Mouse (Mus musculus) forebrain, embryonic 14.5 days (tissue): Measurements from ENCODE around the gene Gla. TPM values are rescaled to one million over a fixed set of nuclear protein-coding genes. Genes with fewer than 3 reads are reported as not detected.
"Not testable (repeated sequence)": the region's sequence is repeated elsewhere in the genome, so short reads cannot be mapped to it uniquely, and the experiment has no call there.

ENCODE experiments used
- ATAC-seq: fragments of 200-750 bp; cut with Nextera tagmentation; 2 replicates; pipeline ENCODE4 v1.8.0; 2017; ENCODE audit warnings: mild to moderate bottlenecking, moderate library complexity
- DNase-seq: peaks from one replicate; pipeline ENCODE4 v3.0.0-alpha.2; 2015; ENCODE audit warnings: low spot score
- H3K27ac ChIP-seq: fragments of 300-500 bp; sonication (generic); 2 replicates; pipeline ENCODE4 v1.5.1; 2014; ENCODE audit warnings: low read depth, mild to moderate bottlenecking, control low read depth, low read length, moderate library complexity
- H3K27me3 ChIP-seq: fragments of 300-500 bp; sonication (generic); replicated peaks from 2 replicates; pipeline ENCODE4 v1.6.1; 2014; ENCODE audit warnings: low read length, control low read depth, mixed read lengths; ENCODE audit not compliant: control insufficient read depth, insufficient read depth
- H3K36me3 ChIP-seq: fragments of 300-500 bp; sonication (generic); 2 replicates; pipeline ENCODE4 v1.6.1; 2014; ENCODE audit warnings: low read length, control low read depth; ENCODE audit not compliant: control insufficient read depth, insufficient read depth
- H3K4me1 ChIP-seq: fragments of 300-500 bp; sonication (generic); 2 replicates; pipeline ENCODE4 v1.6.1; 2014; ENCODE audit warnings: antibody characterized with exemption, low read length, control low read depth; ENCODE audit not compliant: control insufficient read depth, insufficient read depth
- H3K4me2 ChIP-seq: fragments of 300-500 bp; sonication (generic); 2 replicates; pipeline ENCODE4 v1.6.1; 2014; ENCODE audit warnings: mild to moderate bottlenecking, control low read depth, low read length
- H3K4me3 ChIP-seq: fragments of 300-500 bp; sonication (generic); 2 replicates; pipeline ENCODE4 v1.5.1; 2014; ENCODE audit warnings: low read depth, low read length, control low read depth
- H3K9ac ChIP-seq: fragments of 300-500 bp; sonication (generic); 2 replicates; pipeline ENCODE4 v1.6.1; 2014; ENCODE audit warnings: mild to moderate bottlenecking, low read length, control low read depth, moderate library complexity
- H3K9me3 ChIP-seq: fragments of 300-500 bp; sonication (generic); replicated peaks from 2 replicates; pipeline ENCODE4 v1.6.1; 2016; ENCODE audit warnings: low read length, control low read depth, mixed read lengths; ENCODE audit not compliant: control insufficient read depth
- WGBS: fragments of 180-500 bp; shearing (Covaris S2); extraction: QIAGEN DNeasy Blood & Tissue Kit; methylation state at CpG from one replicate; pipeline ENCODE4 v1.1.7; 2014; 5-methylcytosine and 5-hydroxymethylcytosine counted together
- polyA plus RNA-seq: library from polyadenylated mRNA; unstranded; fragments of >200 nt; fragmentation: Nextera tagmentation; extraction: Ambion mirVana; gene quantifications from 2 replicates; pipeline ENCODE4 v1.2.1, GENCODE M21; 2014

Gene Gla
- polyA plus RNA-seq, 1 experiment from 2014 or later: 3.0 TPM

GRCm38 (mm10) chrX:134541955-134542308 is 59.0 kb downstream of the Gla start:
- ATAC-seq (no peak; the same call in 1 of the 2 replicates), DNase-seq (peak; percentile 44)
- no peaks in the 10 kb centered on the region for H3K4me1 ChIP-seq
- H3K4me3 ChIP-seq: peak overlapping the region; percentile 43
- WGBS: 35% methylated on average over 6 of the region's 6 CpGs
- no peaks in the 10 kb centered on the region for H3K27me3 ChIP-seq
- no peaks in the 10 kb centered on the region for H3K36me3 ChIP-seq
- H3K9ac ChIP-seq: peak overlapping the region; percentile 56
- H3K9me3 ChIP-seq: no peaks in the 10 kb centered on the region
- H3K4me2 ChIP-seq: peak overlapping the region; percentile 43
- H3K27ac ChIP-seq: no peak overlapping the region

- WGBS: 34% methylated on average over 44 of the region's 61 CpGs
- H3K4me1 ChIP-seq: no peaks in the 10 kb centered on the region
- peak; percentile 96 for ATAC-seq
Observed at GRCm38 (mm10) chrX:134541145-134541954, 59.6 kb downstream of the Gla start, which contains the start of gene Timm8a1. TSS of gene Timm8a1 (minus strand) at chrX:134541865.

GRCm38 (mm10) chrX:134540414-134541135 is 60.4 kb downstream of the Gla start:
- peak; percentile 22 for DNase-seq
- H3K36me3 ChIP-seq: 0 out of 2 replicates have a peak, but pooled peaks cover 3% of the 10 kb centered on the region
- WGBS: 27% methylated on average over 12 of the region's 12 CpGs

More at GRCm38 (mm10) chrX:134541145-134541954, 59.6 kb downstream of the Gla start, which contains the start of gene Timm8a1:
- Histone ChIP-seq H3K27ac (no peak within 1 kb of the TSS; the same call in 1 of the 2 replicates), H3K36me3 (0 out of 2 replicates have a peak, but pooled peaks cover 3% of the 10 kb centered on the region), H3K27me3 (no peaks in the 10 kb centered on the region), H3K9me3 (no peaks in the 10 kb centered on the region), H3K4me2 (peak within 1 kb of the TSS; percentile 57), H3K9ac (peak within 1 kb of the TSS; percentile 56), H3K4me3 (peak within 1 kb of the TSS; percentile 43)
- DNase-seq: peak; percentile 54

GRCm38 (mm10) chrX:134539795-134540194 is 61.1 kb downstream of the Gla start:
- not testable (repeated sequence) for H3K27ac ChIP-seq, H3K36me3 ChIP-seq, H3K4me3 ChIP-seq, ATAC-seq, H3K4me2 ChIP-seq, H3K4me1 ChIP-seq, DNase-seq, H3K27me3 ChIP-seq, H3K9ac ChIP-seq, H3K9me3 ChIP-seq
- WGBS: 88% methylated on average over 10 of the region's 10 CpGs

More at GRCm38 (mm10) chrX:134540414-134541135, 60.4 kb downstream of the Gla start:
- Histone ChIP-seq H3K27ac (no peak overlapping the region; the same call in 1 of the 2 replicates), H3K4me1 (no peaks in the 10 kb centered on the region), H3K9me3 (no peaks in the 10 kb centered on the region), H3K9ac (peak overlapping the region; percentile 56), H3K4me3 (peak overlapping the region; percentile 43), H3K27me3 (no peaks in the 10 kb centered on the region), H3K4me2 (peak overlapping the region; percentile 57)
- ATAC-seq: no peak

Other genes with a start within 250 kb of the Gla start
- gene Drp2, start 196.6 kb downstream of the Gla start, polyA plus RNA-seq: 12.8 and 16.6 TPM in 2 replicates
- 0.09 TPM in 1 of 2 replicates, not detected in the other for gene Taf7l, start 124.6 kb downstream of the Gla start, polyA plus RNA-seq
- 53.8 and 55.2 TPM in 2 replicates for gene Timm8a1, start 59.3 kb downstream of the Gla start, polyA plus RNA-seq
- 0.28 and 0.31 TPM in 2 replicates for gene Btk, start 17.6 kb downstream of the Gla start, polyA plus RNA-seq
- 236 and 310 TPM in 2 replicates for gene Rpl36a, start 15.5 kb downstream of the Gla start, polyA plus RNA-seq
- gene Hnrnph2, start 54 bp upstream of the Gla start, polyA plus RNA-seq: 108 and 109 TPM in 2 replicates
- 6.0 and 6.2 TPM in 2 replicates for gene Armcx4, start 85.4 kb upstream of the Gla start, polyA plus RNA-seq
- gene Armcx1, start 116.8 kb upstream of the Gla start, polyA plus RNA-seq: 37.0 and 53.3 TPM in 2 replicates
- 25.7 and 28.9 TPM in 2 replicates for gene Armcx6, start 150.3 kb upstream of the Gla start, polyA plus RNA-seq
- gene Armcx3, start 155.5 kb upstream of the Gla start, polyA plus RNA-seq: 70.3 and 79.9 TPM in 2 replicates
- gene Armcx2, start 208.1 kb upstream of the Gla start, polyA plus RNA-seq: 72.1 and 73.4 TPM in 2 replicates